Mouse (Mus musculus) MEL (cell line): ENCODE measurements around the gene Arl4d. TPM values are rescaled to one million over a fixed set of nuclear protein-coding genes. Genes with fewer than 3 reads are reported as not detected.

Experiments
- DNase-seq: peaks from one replicate; pipeline ENCODE4 v3.0.0; 2011; ENCODE audit warnings: low read depth, low spot score
- H3K27ac ChIP-seq: 2 replicates; pipeline ENCODE4 v1.5.1; 2012; ENCODE audit warnings: low read depth, mild to moderate bottlenecking, control low read depth, low read length, moderate library complexity; ENCODE audit not compliant: control insufficient read depth
- H3K27me3 ChIP-seq, 2 experiments: fragments of 150-350 bp in 1 of 2; sonication (generic) in 1 of 2; 2 replicates each; pipeline ENCODE4 v1.6.1; 2012; ENCODE audit warnings: low read length in 2 of 2, mild to moderate bottlenecking in 2 of 2, improper control_type of control experiment in 1 of 2, moderate library complexity in 1 of 2; ENCODE audit not compliant: insufficient read depth in 2 of 2, control insufficient read depth in 1 of 2
- H3K36me3 ChIP-seq, 2 experiments: 2 replicates each; pipeline ENCODE4 v1.6.1; 2012 to 2014; ENCODE audit warnings: low read length in 2 of 2, improper control_type of control experiment in 1 of 2, inconsistent platforms in 1 of 2, mild to moderate bottlenecking in 1 of 2; ENCODE audit not compliant: insufficient read depth in 2 of 2, control insufficient read depth in 1 of 2
- H3K4me1 ChIP-seq, 2 experiments: fragments of 150-350 bp in 1 of 2; sonication (generic) in 1 of 2; 2 replicates each; pipeline ENCODE4 v1.6.1; 2012; ENCODE audit warnings: low read length in 2 of 2, improper control_type of control experiment in 1 of 2, mild to moderate bottlenecking in 1 of 2; ENCODE audit not compliant: insufficient read depth in 2 of 2, control insufficient read depth in 1 of 2
- H3K4me3 ChIP-seq, 2 experiments: fragments of 150-350 bp in 1 of 2; sonication (generic) in 1 of 2; 2 replicates each; pipeline ENCODE4 v1.5.1; 2012; ENCODE audit warnings: low read depth in 2 of 2, low read length in 2 of 2, mild to moderate bottlenecking in 2 of 2, moderate library complexity in 2 of 2, control low read depth in 1 of 2, improper control_type of control experiment in 1 of 2; ENCODE audit not compliant: control insufficient read depth in 1 of 2, insufficient read depth in 1 of 2
- H3K79me2 ChIP-seq: 2 replicates; pipeline ENCODE4 v1.6.1; 2012; ENCODE audit warnings: mild to moderate bottlenecking, low read length, moderate library complexity; ENCODE audit not compliant: control insufficient read depth, poor library complexity, insufficient read depth
- H3K9ac ChIP-seq: 2 replicates; pipeline ENCODE4 v1.6.1; 2012; ENCODE audit warnings: low read depth, mild to moderate bottlenecking, control low read depth, low read length, moderate library complexity; ENCODE audit not compliant: control insufficient read depth, poor library complexity, severe bottlenecking
- H3K9me3 ChIP-seq: fragments of 150-350 bp; sonication (generic); replicated peaks from 2 replicates; pipeline ENCODE4 v1.6.1; 2012; ENCODE audit warnings: mild to moderate bottlenecking, low read length, improper control_type of control experiment, moderate library complexity; ENCODE audit not compliant: insufficient read depth
- MEF2A ChIP-seq: IDR thresholded peaks from 2 replicates; pipeline ENCODE4 v1.6.1; 2014; ENCODE audit warnings: low read depth, mild to moderate bottlenecking, inconsistent platforms, low read length, improper control_type of control experiment; ENCODE audit not compliant: poor library complexity, insufficient replicate concordance, severe bottlenecking; ENCODE audit errors: extremely low read depth
- ZNF384 ChIP-seq: IDR thresholded peaks from 2 replicates; pipeline ENCODE4 v1.6.1; 2012; ENCODE audit warnings: low read depth, mild to moderate bottlenecking, inconsistent platforms, low read length, improper control_type of control experiment
- polyA plus RNA-seq, 2 experiments: library from polyadenylated mRNA; stranded (reverse) in 1 of 2; unstranded in 1 of 2; fragments of >175 nt in 1 of 2; fragments of >200 nt in 1 of 2; gene quantifications; 2 replicates each; pipeline versions ENCODE4 v1.2.1 to v1.2.4; 2012; ENCODE audit warnings: low replicate concordance in 2 of 2, low read depth in 1 of 2; ENCODE audit not compliant: insufficient read length in 2 of 2, insufficient read depth in 1 of 2, missing spikeins in 1 of 2
- total RNA-seq: library from RNA; depleted of rRNA; stranded (reverse); fragments of 300-350 nt; gene quantifications from 2 replicates; pipeline ENCODE4 v1.2.3, GENCODE M21; 2012; rRNA removed

Arl4d gene
- total and polyA plus RNA-seq, 3 experiments, result 0.17 to 0.23 TPM; not detected in 1

DNA sequence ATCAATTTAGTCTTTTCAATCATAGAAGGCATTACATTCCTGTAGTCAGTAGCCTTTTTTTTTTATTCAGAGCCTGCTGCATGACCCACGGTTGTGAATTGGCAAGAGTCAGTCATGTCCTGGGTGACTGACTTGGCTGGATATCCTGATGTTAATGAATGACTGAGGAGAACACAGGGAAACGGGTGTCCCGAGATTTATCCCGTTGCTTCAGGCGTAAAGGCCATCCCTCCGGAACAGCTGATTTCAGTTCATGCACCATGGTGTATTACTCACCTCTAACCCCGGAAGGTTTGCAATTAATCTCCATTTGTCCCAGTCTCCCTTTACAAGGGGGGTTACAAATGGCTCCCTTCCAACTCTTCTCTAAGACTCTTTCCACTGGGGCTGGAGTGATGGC is 48.7 kb downstream of the Arl4d start:
- H3K27me3 ChIP-seq, result peaks cover 21 to 31% of the 10 kb centered on the region in 2 experiments
- no peaks in the 10 kb centered on the region for H3K4me1 ChIP-seq
- H3K27ac ChIP-seq, result no peak overlapping the region
- H3K36me3 ChIP-seq, result no peaks in the 10 kb centered on the region
- no peaks in the 10 kb centered on the region for H3K79me2 ChIP-seq
- H3K4me3 ChIP-seq, result no peak overlapping the region
- H3K9me3 ChIP-seq, result no peaks in the 10 kb centered on the region
- TF ChIP-seq MEF2A (no peak), ZNF384 (no peak)
- TF ChIP-seq, all 39 proteins: peak for 0
- DNase-seq, result no peak
- no peak overlapping the region for H3K9ac ChIP-seq

Other genes starting within 250 kb of the Arl4d start
- 133 TPM in 2 replicates for gene Aarsd1, start 247.9 kb upstream of the Arl4d start, total RNA-seq
- 100 to 1,000 TPM in 1 of 2 experiments, 10 to 100 TPM in 1; 80.5 to 371 TPM for gene Aarsd1, start 247.9 kb upstream of the Arl4d start, polyA plus RNA-seq
- 6.8 and 7.4 TPM in 2 replicates for gene Gm27029, start 240.7 kb upstream of the Arl4d start, total RNA-seq
- 1 to 10 TPM in 1 of 2 experiments, not detected in 1; 4.2 TPM for gene Gm27029, start 240.7 kb upstream of the Arl4d start, polyA plus RNA-seq
- gene Rundc1, start 240.5 kb upstream of the Arl4d start, total RNA-seq, result 8.5 and 9.2 TPM in 2 replicates
- 10 to 100 TPM in 1 of 2 experiments, not detected in 1; 13.1 TPM for gene Rundc1, start 240.5 kb upstream of the Arl4d start, polyA plus RNA-seq
- 1.4 and 1.6 TPM in 2 replicates for gene Ptges3l, start 240.2 kb upstream of the Arl4d start, total RNA-seq
- gene Ptges3l, start 240.2 kb upstream of the Arl4d start, polyA plus RNA-seq, result 1 to 10 TPM in 1 of 2 experiments, not detected in 1; 2.3 TPM
- 2,405 and 2,621 TPM in 2 replicates for gene Rpl27, start 223.2 kb upstream of the Arl4d start, total RNA-seq
- gene Rpl27, start 223.2 kb upstream of the Arl4d start, polyA plus RNA-seq, result 100 to 1,000 TPM in 1 of 2 experiments, not detected in 1; 595 TPM
- 37.5 and 64.4 TPM in 2 replicates for gene Ifi35, start 217.1 kb upstream of the Arl4d start, total RNA-seq
- gene Ifi35, start 217.1 kb upstream of the Arl4d start, polyA plus RNA-seq, result 100 to 1,000 TPM in 1 of 2 experiments, 10 to 100 TPM in 1; 35.5 to 146 TPM
- gene Rnd2, start 200.5 kb upstream of the Arl4d start, total RNA-seq, result 4.2 and 6.4 TPM in 2 replicates
- gene Rnd2, start 200.5 kb upstream of the Arl4d start, polyA plus RNA-seq, result 10 to 100 TPM in 1 of 2 experiments, not detected in 1; 18.6 TPM
- gene Vat1, start 199.3 kb upstream of the Arl4d start, total RNA-seq, result 43.9 and 49.5 TPM in 2 replicates
- gene Vat1, start 199.3 kb upstream of the Arl4d start, polyA plus RNA-seq, result 100 to 1,000 TPM in 1 of 2 experiments, not detected in 1; 125 TPM
- gene Brca1, start 113.6 kb upstream of the Arl4d start, total RNA-seq, result 35.3 and 37.1 TPM in 2 replicates
- gene Brca1, start 113.6 kb upstream of the Arl4d start, polyA plus RNA-seq, result 1,000 to 10,000 TPM in 1 of 2 experiments, 10 to 100 TPM in 1; 25.7 to 1,155 TPM
- 38.6 and 39.4 TPM in 2 replicates for gene Nbr1, start 113.4 kb upstream of the Arl4d start, total RNA-seq
- gene Nbr1, start 113.4 kb upstream of the Arl4d start, polyA plus RNA-seq, result 10 to 100 TPM in 1 of 2 experiments, not detected in 1; 52.3 TPM
- gene Tmem106a, start 83.3 kb upstream of the Arl4d start, total RNA-seq, result 0.23 and 0.36 TPM in 2 replicates
- under 1 TPM in 1 of 2 experiments, not detected in 1; 0.81 TPM for gene Tmem106a, start 83.3 kb upstream of the Arl4d start, polyA plus RNA-seq
- not detected in 2 replicates for gene Gm11634, start 66.3 kb upstream of the Arl4d start, total RNA-seq
- not detected for gene Gm11634, start 66.3 kb upstream of the Arl4d start, polyA plus RNA-seq
- 6.5 and 6.7 TPM in 2 replicates for gene Rdm1, start 38.3 kb upstream of the Arl4d start, total RNA-seq
- gene Rdm1, start 38.3 kb upstream of the Arl4d start, polyA plus RNA-seq, result 1 to 10 TPM in 1 of 2 experiments, not detected in 1; 6.8 TPM
- gene Dhx8, start 67.4 kb downstream of the Arl4d start, total RNA-seq, result 33.1 and 34.3 TPM in 2 replicates
- gene Dhx8, start 67.4 kb downstream of the Arl4d start, polyA plus RNA-seq, result 10 to 100 TPM in 1 of 2 experiments, not detected in 1; 44.7 TPM
- gene Etv4, start 119.8 kb downstream of the Arl4d start, total RNA-seq, result 16.5 and 19.1 TPM in 2 replicates
- 10 to 100 TPM in 1 of 2 experiments, not detected in 1; 22.1 TPM for gene Etv4, start 119.8 kb downstream of the Arl4d start, polyA plus RNA-seq
- not detected in 2 replicates for gene Meox1, start 228.8 kb downstream of the Arl4d start, total RNA-seq
- not detected for gene Meox1, start 228.8 kb downstream of the Arl4d start, polyA plus RNA-seq